Mouse (Mus musculus) ES-Bruce4 (cell line): Measurements from ENCODE around the gene Krt75.

Source experiments
- CTCF ChIP-seq: IDR thresholded peaks from one replicate; pipeline ENCODE4 v1.8.1; 2011; ENCODE audit warnings: low read depth, low read length
- POLR2A ChIP-seq: IDR thresholded peaks from one replicate; pipeline ENCODE4 v1.8.1; 2011; ENCODE audit warnings: low read length; ENCODE audit not compliant: insufficient read depth

- no peak for TF ChIP-seq CTCF
- no peak for TF ChIP-seq POLR2A
Observed at GRCm38 (mm10) chr15:101558034-101558646, 15.6 kb downstream of the Krt75 start.
